Mouse (Mus musculus): ENCODE results near the gene Jsrp1. TPM values are rescaled to one million over a fixed set of nuclear protein-coding genes. Genes with fewer than 3 reads are reported as not detected.

The Jsrp1 gene
- polyA plus RNA-seq, 1 experiment from 2014 or later, result 1.3 TPM

- H3K27me3 ChIP-seq (ENCODE audit: control insufficient read depth, insufficient read depth, low read depth, low read length), result no peaks in the 10 kb centered on the region
- ATAC-seq (ENCODE audit: low read depth), result 0 out of 2 replicates have a peak, but pooled peaks have one; percentile 8
- H3K9ac ChIP-seq (ENCODE audit: low read length), result no peak overlapping the region
- H3K9me3 ChIP-seq (ENCODE audit: control insufficient read depth, low read length), result no peaks in the 10 kb centered on the region
- no peak overlapping the region for H3K4me2 ChIP-seq (ENCODE audit: low read depth, low read length)
- H3K4me1 ChIP-seq (replicated peaks; ENCODE audit: control insufficient read depth, insufficient read depth, low read length), result peaks cover 10% of the 10 kb centered on the region
- peaks cover 64% of the 10 kb centered on the region for H3K36me3 ChIP-seq (ENCODE audit: control insufficient read depth, insufficient read depth, low read length)
- no peak overlapping the region for H3K4me3 ChIP-seq (ENCODE audit: low read length)
- WGBS, result 57% methylated on average over 41 of the region's 41 CpGs
- H3K27ac ChIP-seq (ENCODE audit: low read length), result no peak overlapping the region
These were observed 20.9 kb downstream of the Jsrp1 start for GRCm38 (mm10) chr10:80792175-80793032.

GRCm38 (mm10) chr10:80791476-80792174 lies 21.7 kb downstream of the Jsrp1 start:
- H3K27ac ChIP-seq (ENCODE audit: low read length), result no peak overlapping the region
- 73% methylated on average over 33 of the region's 33 CpGs for WGBS

GRCm38 (mm10) chr10:80790761-80791404 lies 22.4 kb downstream of the Jsrp1 start:
- H3K36me3 ChIP-seq (ENCODE audit: control insufficient read depth, insufficient read depth, low read length), result peaks cover 71% of the 10 kb centered on the region
- no peaks in the 10 kb centered on the region for H3K4me1 ChIP-seq (replicated peaks; ENCODE audit: control insufficient read depth, insufficient read depth, low read length)
- WGBS, result 80% methylated on average over 19 of the region's 19 CpGs
- H3K4me2 ChIP-seq (ENCODE audit: low read depth, low read length), result no peak overlapping the region
- no peak overlapping the region for H3K4me3 ChIP-seq (ENCODE audit: low read length)
- H3K27me3 ChIP-seq (ENCODE audit: control insufficient read depth, insufficient read depth, low read depth, low read length), result no peaks in the 10 kb centered on the region
- H3K9me3 ChIP-seq (ENCODE audit: control insufficient read depth, low read length), result no peaks in the 10 kb centered on the region
- no peak for ATAC-seq (ENCODE audit: low read depth)
- no peak overlapping the region for H3K9ac ChIP-seq (ENCODE audit: low read length)
- no peak overlapping the region for H3K27ac ChIP-seq (ENCODE audit: low read length)

More at GRCm38 (mm10) chr10:80791476-80792174, 21.7 kb downstream of the Jsrp1 start:
- no peaks in the 10 kb centered on the region for H3K27me3 ChIP-seq (ENCODE audit: control insufficient read depth, insufficient read depth, low read depth, low read length)
- H3K9ac ChIP-seq (ENCODE audit: low read length), result no peak overlapping the region
- no peak for ATAC-seq (ENCODE audit: low read depth)
- H3K9me3 ChIP-seq (ENCODE audit: control insufficient read depth, low read length), result no peaks in the 10 kb centered on the region
- H3K36me3 ChIP-seq (ENCODE audit: control insufficient read depth, insufficient read depth, low read length), result peaks cover 69% of the 10 kb centered on the region
- H3K4me3 ChIP-seq (ENCODE audit: low read length), result no peak overlapping the region
- H3K4me2 ChIP-seq (ENCODE audit: low read depth, low read length), result no peak overlapping the region
- H3K4me1 ChIP-seq (replicated peaks; ENCODE audit: control insufficient read depth, insufficient read depth, low read length), result peaks cover 3% of the 10 kb centered on the region

- H3K4me3 ChIP-seq (ENCODE audit: low read length), result no peak overlapping the region
- no peak overlapping the region for H3K4me2 ChIP-seq (ENCODE audit: low read depth, low read length)
- no peak for ATAC-seq (ENCODE audit: low read depth)
- H3K27ac ChIP-seq (ENCODE audit: low read length), result no peak overlapping the region
- H3K9me3 ChIP-seq (ENCODE audit: control insufficient read depth, low read length), result no peaks in the 10 kb centered on the region
- H3K36me3 ChIP-seq (ENCODE audit: control insufficient read depth, insufficient read depth, low read length), result peaks cover 81% of the 10 kb centered on the region
- 70% methylated on average over 2 of the region's 2 CpGs for WGBS
- H3K27me3 ChIP-seq (ENCODE audit: control insufficient read depth, insufficient read depth, low read depth, low read length), result no peaks in the 10 kb centered on the region
- H3K9ac ChIP-seq (ENCODE audit: low read length), result no peak overlapping the region
- no peaks in the 10 kb centered on the region for H3K4me1 ChIP-seq (replicated peaks; ENCODE audit: control insufficient read depth, insufficient read depth, low read length)
These were observed 25.8 kb downstream of the Jsrp1 start for GRCm38 (mm10) chr10:80787517-80787916.

- ATAC-seq (ENCODE audit: low read depth), result no peak
- no peaks in the 10 kb centered on the region for H3K9me3 ChIP-seq (ENCODE audit: control insufficient read depth, low read length)
- H3K36me3 ChIP-seq (ENCODE audit: control insufficient read depth, insufficient read depth, low read length), result peaks cover 80% of the 10 kb centered on the region
- WGBS, result 93% methylated on average over 11 of the region's 11 CpGs
- no peak overlapping the region for H3K4me2 ChIP-seq (ENCODE audit: low read depth, low read length)
- no peak overlapping the region for H3K4me3 ChIP-seq (ENCODE audit: low read length)
- no peaks in the 10 kb centered on the region for H3K4me1 ChIP-seq (replicated peaks; ENCODE audit: control insufficient read depth, insufficient read depth, low read length)
- H3K27ac ChIP-seq (ENCODE audit: low read length), result no peak overlapping the region
- no peaks in the 10 kb centered on the region for H3K27me3 ChIP-seq (ENCODE audit: control insufficient read depth, insufficient read depth, low read depth, low read length)
- no peak overlapping the region for H3K9ac ChIP-seq (ENCODE audit: low read length)
These were observed 27.3 kb downstream of the Jsrp1 start for GRCm38 (mm10) chr10:80785963-80786362.

GRCm38 (mm10) chr10:80784871-80785270 lies 28.4 kb downstream of the Jsrp1 start:
- WGBS, result 83% methylated on average over 12 of the region's 12 CpGs
- Histone ChIP-seq H3K9ac (ENCODE audit: low read length) (no peak overlapping the region), H3K9me3 (ENCODE audit: control insufficient read depth, low read length) (no peaks in the 10 kb centered on the region), H3K4me3 (ENCODE audit: low read length) (no peak overlapping the region), H3K4me2 (ENCODE audit: low read depth, low read length) (no peak overlapping the region), H3K4me1 (replicated peaks; ENCODE audit: control insufficient read depth, insufficient read depth, low read length) (no peaks in the 10 kb centered on the region), H3K27me3 (ENCODE audit: control insufficient read depth, insufficient read depth, low read depth, low read length) (no peaks in the 10 kb centered on the region), H3K27ac (ENCODE audit: low read length) (no peak overlapping the region), H3K36me3 (ENCODE audit: control insufficient read depth, insufficient read depth, low read length) (peaks cover 79% of the 10 kb centered on the region)
- no peak for ATAC-seq (ENCODE audit: low read depth)

- Histone ChIP-seq H3K9ac (ENCODE audit: low read length) (no peak overlapping the region), H3K27ac (ENCODE audit: low read length) (no peak overlapping the region), H3K9me3 (ENCODE audit: control insufficient read depth, low read length) (no peaks in the 10 kb centered on the region), H3K4me3 (ENCODE audit: low read length) (no peak overlapping the region), H3K27me3 (ENCODE audit: control insufficient read depth, insufficient read depth, low read depth, low read length) (no peaks in the 10 kb centered on the region), H3K4me2 (ENCODE audit: low read depth, low read length) (no peak overlapping the region), H3K4me1 (replicated peaks; ENCODE audit: control insufficient read depth, insufficient read depth, low read length) (no peaks in the 10 kb centered on the region), H3K36me3 (ENCODE audit: control insufficient read depth, insufficient read depth, low read length) (peaks cover 78% of the 10 kb centered on the region)
- WGBS, result 100% methylated on average over 2 of the region's 2 CpGs
- no peak for ATAC-seq (ENCODE audit: low read depth)
These were observed 29.0 kb downstream of the Jsrp1 start for GRCm38 (mm10) chr10:80784302-80784701.

GRCm38 (mm10) chr10:80779565-80779964 lies 33.7 kb downstream of the Jsrp1 start:
- no peak overlapping the region for H3K4me2 ChIP-seq (ENCODE audit: low read depth, low read length)
- H3K27ac ChIP-seq (ENCODE audit: low read length), result no peak overlapping the region
- H3K4me1 ChIP-seq (replicated peaks; ENCODE audit: control insufficient read depth, insufficient read depth, low read length), result no peaks in the 10 kb centered on the region
- H3K4me3 ChIP-seq (ENCODE audit: low read length), result no peak overlapping the region
- H3K9ac ChIP-seq (ENCODE audit: low read length), result no peak overlapping the region
- H3K27me3 ChIP-seq (ENCODE audit: control insufficient read depth, insufficient read depth, low read depth, low read length), result no peaks in the 10 kb centered on the region
- no peak for ATAC-seq (ENCODE audit: low read depth)
- peaks cover 63% of the 10 kb centered on the region for H3K36me3 ChIP-seq (ENCODE audit: control insufficient read depth, insufficient read depth, low read length)
- H3K9me3 ChIP-seq (ENCODE audit: control insufficient read depth, low read length), result no peaks in the 10 kb centered on the region

GRCm38 (mm10) chr10:80777123-80777522 lies 36.2 kb downstream of the Jsrp1 start:
- WGBS, result 90% methylated on average over 5 of the region's 5 CpGs
- Histone ChIP-seq H3K27me3 (ENCODE audit: control insufficient read depth, insufficient read depth, low read depth, low read length) (no peaks in the 10 kb centered on the region), H3K36me3 (ENCODE audit: control insufficient read depth, insufficient read depth, low read length) (peaks cover 52% of the 10 kb centered on the region), H3K4me2 (ENCODE audit: low read depth, low read length) (no peak overlapping the region), H3K9ac (ENCODE audit: low read length) (no peak overlapping the region), H3K27ac (ENCODE audit: low read length) (no peak overlapping the region), H3K4me3 (ENCODE audit: low read length) (no peak overlapping the region), H3K4me1 (replicated peaks; ENCODE audit: control insufficient read depth, insufficient read depth, low read length) (no peaks in the 10 kb centered on the region), H3K9me3 (ENCODE audit: control insufficient read depth, low read length) (no peaks in the 10 kb centered on the region)
- ATAC-seq (ENCODE audit: low read depth), result no peak
